Mouse (Mus musculus) CH12.LX (cell line): ENCODE measurements around the gene Gnrhr. TPM values are rescaled to one million over a fixed set of nuclear protein-coding genes. Genes with fewer than 3 reads are reported as not detected.

ENCODE experiments used
- DNase-seq: peaks from one replicate; pipeline ENCODE4 v3.0.0-alpha.2; 2013; ENCODE audit errors: extremely low read depth
- H3K27ac ChIP-seq: 2 replicates; pipeline ENCODE4 v1.5.1; 2012; ENCODE audit warnings: low read depth, mild to moderate bottlenecking, control low read depth, moderate library complexity; ENCODE audit not compliant: insufficient read depth
- H3K27me3 ChIP-seq: replicated peaks from 2 replicates; pipeline ENCODE3; 2012; ENCODE audit warnings: inconsistent platforms
- H3K36me3 ChIP-seq, 2 experiments: replicated peaks in 1 of 2; 2 replicates each; pipeline versions ENCODE3 to v1.6.1; 2012; ENCODE audit warnings: inconsistent platforms in 1 of 2, low read length in 1 of 2, mild to moderate bottlenecking in 1 of 2, mixed read lengths in 1 of 2, moderate library complexity in 1 of 2; ENCODE audit not compliant: control insufficient read depth in 1 of 2, insufficient read depth in 1 of 2
- H3K4me1 ChIP-seq, 2 experiments: 2 replicates each; pipeline ENCODE4 v1.6.1; 2012; ENCODE audit warnings: inconsistent platforms in 1 of 2, moderate library complexity in 1 of 2; ENCODE audit not compliant: insufficient read depth in 2 of 2, control insufficient read depth in 1 of 2
- H3K4me2 ChIP-seq: 2 replicates; pipeline ENCODE4 v1.6.1; 2012; ENCODE audit warnings: low read depth, mild to moderate bottlenecking, control low read depth; ENCODE audit not compliant: poor library complexity, insufficient read depth, severe bottlenecking
- H3K4me3 ChIP-seq, 3 experiments: fragments of 150-350 bp in 1 of 3; sonication (generic) in 1 of 3; replicated peaks in 1 of 3; 2 replicates each; pipeline versions ENCODE3 to v1.5.1; 2011 to 2012; ENCODE audit warnings: low read depth in 2 of 3, low read length in 2 of 3, mild to moderate bottlenecking in 2 of 3, moderate library complexity in 2 of 3, control low read depth in 1 of 3, improper control_type of control experiment in 1 of 3, inconsistent platforms in 1 of 3, mixed read lengths in 1 of 3; ENCODE audit not compliant: poor library complexity in 1 of 3
- H3K79me2 ChIP-seq: replicated peaks from 2 replicates; pipeline ENCODE4 v1.6.1; 2012; ENCODE audit warnings: mild to moderate bottlenecking, moderate library complexity; ENCODE audit not compliant: control insufficient read depth, poor library complexity, insufficient read depth, severe bottlenecking; ENCODE audit errors: extremely low read depth
- H3K9ac ChIP-seq: 2 replicates; pipeline ENCODE4 v1.6.1; 2012; ENCODE audit warnings: low read depth, mild to moderate bottlenecking, control low read depth, moderate library complexity; ENCODE audit not compliant: insufficient read depth
- H3K9me3 ChIP-seq: replicated peaks from 2 replicates; pipeline ENCODE3; 2012; ENCODE audit warnings: low read length, inconsistent platforms, mixed read lengths
- BHLHE40 ChIP-seq: IDR thresholded peaks from 2 replicates; pipeline ENCODE4 v1.6.1; 2011; ENCODE audit warnings: mild to moderate bottlenecking, low read depth, low read length, improper control_type of control experiment
- CHD1 ChIP-seq: IDR thresholded peaks from 2 replicates; pipeline ENCODE4 v1.6.1; 2012; ENCODE audit warnings: low read depth, low read length, improper control_type of control experiment, inconsistent platforms
- CHD2 ChIP-seq: IDR thresholded peaks from 2 replicates; pipeline ENCODE4 v1.6.1; 2011; ENCODE audit warnings: low read length, improper control_type of control experiment
- ELF1 ChIP-seq: IDR thresholded peaks from 2 replicates; pipeline ENCODE4 v1.6.1; 2014; ENCODE audit warnings: low read depth, mild to moderate bottlenecking, inconsistent platforms, low read length, improper control_type of control experiment
- EP300 ChIP-seq: IDR thresholded peaks from 2 replicates; pipeline ENCODE4 v1.6.1; 2011; ENCODE audit warnings: low read length, improper control_type of control experiment
- ETS1 ChIP-seq: conservative IDR thresholded peaks from 2 replicates; pipeline ENCODE4 v1.6.1; 2012; ENCODE audit warnings: low read depth, mild to moderate bottlenecking, inconsistent platforms, low read length, improper control_type of control experiment, moderate library complexity
- GABPA ChIP-seq: IDR thresholded peaks from 2 replicates; pipeline ENCODE4 v1.6.1; 2012; ENCODE audit warnings: low read depth, low read length, improper control_type of control experiment, inconsistent platforms; ENCODE audit not compliant: insufficient replicate concordance
- HCFC1 ChIP-seq: IDR thresholded peaks from 2 replicates; pipeline ENCODE4 v1.6.1; 2012; ENCODE audit warnings: low read depth, mild to moderate bottlenecking, inconsistent platforms, low read length, improper control_type of control experiment
- IRF4 ChIP-seq: IDR thresholded peaks from 2 replicates; pipeline ENCODE4 v1.6.1; 2014; ENCODE audit warnings: low read depth, mild to moderate bottlenecking, inconsistent platforms, low read length, improper control_type of control experiment
- JUND ChIP-seq: conservative IDR thresholded peaks from 2 replicates; pipeline ENCODE4 v1.6.1; 2011; ENCODE audit warnings: low read depth, low read length, improper control_type of control experiment
- KAT2A ChIP-seq: IDR thresholded peaks from 2 replicates; pipeline ENCODE4 v1.6.1; 2012; ENCODE audit warnings: low read length, improper control_type of control experiment, inconsistent platforms; ENCODE audit not compliant: insufficient replicate concordance
- MAFK ChIP-seq: IDR thresholded peaks from 2 replicates; pipeline ENCODE4 v1.6.1; 2011; ENCODE audit warnings: low read length, improper control_type of control experiment; ENCODE audit not compliant: insufficient replicate concordance
- MAX ChIP-seq: IDR thresholded peaks from 2 replicates; pipeline ENCODE4 v1.6.1; 2011; ENCODE audit warnings: low read length, improper control_type of control experiment
- MAZ ChIP-seq: IDR thresholded peaks from 2 replicates; pipeline ENCODE4 v1.6.1; 2012; ENCODE audit warnings: low read depth, mild to moderate bottlenecking, inconsistent platforms, low read length, improper control_type of control experiment, moderate library complexity
- MEF2A ChIP-seq: IDR thresholded peaks from 2 replicates; pipeline ENCODE4 v1.6.1; 2014; ENCODE audit warnings: low read depth, mild to moderate bottlenecking, inconsistent platforms, low read length, improper control_type of control experiment, borderline replicate concordance
- MXI1 ChIP-seq: IDR thresholded peaks from 2 replicates; pipeline ENCODE4 v1.6.1; 2011; ENCODE audit warnings: mild to moderate bottlenecking, low read depth, low read length, improper control_type of control experiment
- MYC ChIP-seq: IDR thresholded peaks from 2 replicates; pipeline ENCODE4 v1.6.1; 2011; ENCODE audit warnings: low read depth, mild to moderate bottlenecking, improper control_type of control experiment, low read length
- NELFE ChIP-seq: IDR thresholded peaks from 2 replicates; pipeline ENCODE4 v1.6.1; 2011; ENCODE audit warnings: low read depth, low read length, improper control_type of control experiment
- NRF1 ChIP-seq: IDR thresholded peaks from 2 replicates; pipeline ENCODE4 v1.6.1; 2014; ENCODE audit warnings: low read depth, mild to moderate bottlenecking, inconsistent platforms, low read length, improper control_type of control experiment, moderate library complexity
- POLR2A ChIP-seq: IDR thresholded peaks from 2 replicates; pipeline ENCODE4 v1.6.1; 2011; ENCODE audit warnings: low read depth, mild to moderate bottlenecking, improper control_type of control experiment, low read length
- POLR2AphosphoS2 ChIP-seq: IDR thresholded peaks from 2 replicates; pipeline ENCODE4 v1.6.1; 2011; ENCODE audit warnings: low read depth, low read length, improper control_type of control experiment
- RCOR1 ChIP-seq: conservative IDR thresholded peaks from 2 replicates; pipeline ENCODE4 v1.6.1; 2012; ENCODE audit warnings: low read depth, mild to moderate bottlenecking, inconsistent platforms, low read length, improper control_type of control experiment
- SIN3A ChIP-seq: IDR thresholded peaks from 2 replicates; pipeline ENCODE4 v1.6.1; 2012; ENCODE audit warnings: low read length, improper control_type of control experiment, inconsistent platforms
- TBP ChIP-seq: conservative IDR thresholded peaks from 2 replicates; pipeline ENCODE4 v1.6.1; 2011; ENCODE audit warnings: low read depth, low read length, improper control_type of control experiment
- TCF12 ChIP-seq: IDR thresholded peaks from 2 replicates; pipeline ENCODE4 v1.6.1; 2014; ENCODE audit warnings: low read depth, mild to moderate bottlenecking, inconsistent platforms, low read length, improper control_type of control experiment
- USF1 ChIP-seq: IDR thresholded peaks from 2 replicates; pipeline ENCODE4 v1.6.1; 2014; ENCODE audit warnings: low read depth, mild to moderate bottlenecking, inconsistent platforms, low read length, improper control_type of control experiment
- USF2 ChIP-seq: conservative IDR thresholded peaks from 2 replicates; pipeline ENCODE4 v1.6.1; 2011; ENCODE audit warnings: low read depth, low read length, improper control_type of control experiment
- ZKSCAN1 ChIP-seq: IDR thresholded peaks from 2 replicates; pipeline ENCODE4 v1.6.1; 2012; ENCODE audit warnings: low read depth, inconsistent platforms, low read length, improper control_type of control experiment, borderline replicate concordance
- ZNF384 ChIP-seq: IDR thresholded peaks from 2 replicates; pipeline ENCODE4 v1.6.1; 2012; ENCODE audit warnings: low read depth, low read length, improper control_type of control experiment, inconsistent platforms
- dilution Hi-C: fragments of 300-500 bp; cut with MboI; formaldehyde crosslinking; loops from 2 replicates; pipeline ENCODE4 v1.14.3; 2020; ENCODE audit warnings: low sequenced_read_pairs; ENCODE audit not compliant: extremely low pct_unique_long_range_greater_than_20kb, extremely low pct_ligation_motif_present
- in situ Hi-C: fragments of 300-500 bp; cut with MboI; formaldehyde crosslinking; loops from 3 replicates; pipeline ENCODE4 v1.14.3; 2019; ENCODE audit warnings: low sequenced_read_pairs, low pct_ligation_motif_present, low pct_unique_long_range_greater_than_20kb, mixed read lengths
- polyA plus RNA-seq: library from polyadenylated mRNA; unstranded; fragments of >175 nt; gene quantifications from 2 replicates; pipeline ENCODE4 v1.2.1, GENCODE M21; 2012; ENCODE audit warnings: low read depth; ENCODE audit not compliant: insufficient read length
- total RNA-seq, 2 experiments: library from RNA; depleted of rRNA; stranded (reverse); fragments of 300-350 nt in 1 of 2; fragments of >200 nt in 1 of 2; gene quantifications; 2 replicates each; pipeline ENCODE4 v1.2.3; 2012 to 2014

The Gnrhr gene
- total and polyA plus RNA-seq, 3 experiments = not detected

- no peak for DNase-seq
- no peaks in the 10 kb centered on the region for H3K9me3 ChIP-seq
- H3K9ac ChIP-seq = peak overlapping the region; percentile 44
- peaks cover 3% of the 10 kb centered on the region; the same call in 1 of the 2 replicates for H3K79me2 ChIP-seq
- H3K4me3 ChIP-seq = no peak overlapping the region
- peaks cover 0 to 14% of the 10 kb centered on the region in 2 experiments; a peak in 2 of 4 replicates for H3K4me1 ChIP-seq
- in situ Hi-C loops = no loop called here
- dilution Hi-C loops = no loop called here
- H3K36me3 ChIP-seq = peaks cover 6 to 7% of the 10 kb centered on the region in 2 experiments
- H3K27me3 ChIP-seq = no peaks in the 10 kb centered on the region
- peak overlapping the region; percentile 97; the same call in 1 of the 2 replicates for H3K4me2 ChIP-seq
- TF ChIP-seq IRF4 (no peak), MAZ (no peak), JUND (no peak), CHD2 (peak; percentile 47; the same call in 1 of the 2 replicates), ZNF384 (peak; percentile 50; the same call in 1 of the 2 replicates)
- no peak overlapping the region for H3K27ac ChIP-seq
Observed at GRCm38 (mm10) chr5:86173778-86174177, 23.9 kb downstream of the Gnrhr start.

GRCm38 (mm10) chr5:86172449-86173161, 25.1 kb downstream of the Gnrhr start, which contains the start of gene Uba6:
Gene Uba6 (minus strand): TSS chr5:86172803.
- Histone ChIP-seq H3K4me1 (peaks cover 0 to 14% of the 10 kb centered on the region in 2 experiments; a peak in 2 of 4 replicates), H3K79me2 (peaks cover 3% of the 10 kb centered on the region; the same call in 1 of the 2 replicates), H3K27ac (peak within 1 kb of the TSS; percentile 51), H3K36me3 (peaks cover 7 to 15% of the 10 kb centered on the region in 2 experiments), H3K9ac (peak within 1 kb of the TSS; percentile 77), H3K4me3 (peak within 1 kb of the TSS; percentile 88 to 94 (median 92)), H3K27me3 (no peaks in the 10 kb centered on the region), H3K9me3 (no peaks in the 10 kb centered on the region), H3K4me2 (peak within 1 kb of the TSS; percentile 97)
- dilution Hi-C loops (no loop called here), in situ Hi-C loops (no loop called here)
- peak; percentile 99 for DNase-seq
- peak; percentile 81 for TF ChIP-seq HCFC1
- TF ChIP-seq NRF1 = 0 out of 2 replicates have a peak, but pooled peaks have one; percentile 23
- 0 out of 2 replicates have a peak, but pooled peaks have one; percentile 36 for TF ChIP-seq KAT2A
- TF ChIP-seq RCOR1 = no peak
- TF ChIP-seq MYC = no peak; the same call in 1 of the 2 replicates
- TF ChIP-seq POLR2A = peak; percentile 93
- TF ChIP-seq NELFE = peak; percentile 93
- peak; percentile 74 for TF ChIP-seq IRF4
- peak; percentile 94 for TF ChIP-seq TBP
- TF ChIP-seq EP300 = no peak
- TF ChIP-seq TCF12 = peak; percentile 82; the same call in 1 of the 2 replicates
- TF ChIP-seq ETS1 = peak; percentile 53
- TF ChIP-seq MEF2A = peak; percentile 24; the same call in 1 of the 2 replicates
- peak; percentile 82 for TF ChIP-seq USF1
- peak; percentile 44 for TF ChIP-seq BHLHE40
- TF ChIP-seq CHD1 = no peak
- no peak for TF ChIP-seq JUND
- TF ChIP-seq ELF1 = peak; percentile 97
- no peak; the same call in 1 of the 2 replicates for TF ChIP-seq GABPA
- no peak for TF ChIP-seq MAFK
- TF ChIP-seq POLR2AphosphoS2 = peak; percentile 96; the same call in 1 of the 2 replicates
- TF ChIP-seq ZKSCAN1 = no peak
- no peak for TF ChIP-seq ZNF384
- TF ChIP-seq CHD2 = 0 out of 2 replicates have a peak, but pooled peaks have one; percentile 7
- peak; percentile 84 for TF ChIP-seq SIN3A
- TF ChIP-seq MAX = peak; percentile 5; the same call in 1 of the 2 replicates
- TF ChIP-seq USF2 = peak; percentile 30; the same call in 1 of the 2 replicates
- TF ChIP-seq MXI1 = peak; percentile 72
